Mouse (Mus musculus) thymus, postnatal 36 days (tissue): Measurements from ENCODE around the gene Ap1ar.
A peak's percentile ranks its signal among the peaks of the same experiment; 100 is the strongest.

Experiments
- DNase-seq, 2 experiments: peaks; one replicate each; pipeline ENCODE4 v3.0.0; 2022; ENCODE audit warnings: mixed read lengths in 2 of 2

The Ap1ar gene

DNA sequence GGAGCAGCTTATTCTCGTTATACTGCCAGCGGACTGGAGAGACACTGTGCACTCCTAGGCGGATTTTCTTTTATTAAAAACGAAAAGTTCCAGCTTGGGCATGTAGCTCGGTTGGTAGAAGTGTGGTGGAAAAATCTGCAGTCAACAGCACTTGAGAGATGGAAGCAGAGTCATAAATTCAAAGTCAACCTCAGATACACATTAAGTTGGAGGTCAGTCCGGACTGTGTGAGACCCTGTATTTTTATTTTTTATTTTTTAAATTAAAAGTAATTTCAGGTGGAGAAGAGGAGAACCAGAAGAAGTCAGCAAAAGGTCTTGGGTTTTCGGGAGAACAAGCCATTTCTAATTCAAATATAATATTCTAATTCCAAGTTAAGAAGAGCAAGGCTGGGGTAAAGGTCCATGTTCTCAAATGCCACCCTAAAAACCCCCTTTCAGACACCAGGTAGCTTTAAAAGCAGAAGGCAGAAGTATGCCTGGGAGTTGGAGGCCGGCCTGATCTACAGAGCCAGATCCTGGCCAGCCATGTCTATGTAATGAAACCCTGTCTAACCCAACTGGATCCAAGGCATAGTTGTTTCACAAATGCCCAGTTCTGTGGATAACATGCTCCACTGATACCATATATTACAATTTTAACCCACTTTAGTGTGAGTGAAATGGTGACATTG is 785 bp upstream of the Ap1ar start:
- DNase-seq = no peak

DNA sequence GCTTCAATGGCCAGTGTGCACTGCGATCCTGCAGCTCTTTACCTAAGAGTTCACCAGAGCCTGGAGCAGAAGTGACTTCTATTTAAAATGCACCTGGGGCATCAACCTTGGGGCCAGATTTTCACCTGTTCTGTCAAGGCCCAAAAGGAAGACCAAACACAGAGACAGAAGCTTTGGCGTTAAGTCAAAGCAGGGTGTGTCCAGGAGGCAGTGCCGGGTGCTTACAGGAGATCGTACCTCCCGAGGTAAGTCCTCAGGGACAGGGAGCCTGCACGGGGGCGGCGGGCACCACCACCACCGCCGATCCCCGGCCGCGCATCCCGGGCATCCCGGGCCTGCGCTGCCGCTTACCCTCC is 547 bp downstream of the Ap1ar start:
- DNase-seq = no peak

DNA sequence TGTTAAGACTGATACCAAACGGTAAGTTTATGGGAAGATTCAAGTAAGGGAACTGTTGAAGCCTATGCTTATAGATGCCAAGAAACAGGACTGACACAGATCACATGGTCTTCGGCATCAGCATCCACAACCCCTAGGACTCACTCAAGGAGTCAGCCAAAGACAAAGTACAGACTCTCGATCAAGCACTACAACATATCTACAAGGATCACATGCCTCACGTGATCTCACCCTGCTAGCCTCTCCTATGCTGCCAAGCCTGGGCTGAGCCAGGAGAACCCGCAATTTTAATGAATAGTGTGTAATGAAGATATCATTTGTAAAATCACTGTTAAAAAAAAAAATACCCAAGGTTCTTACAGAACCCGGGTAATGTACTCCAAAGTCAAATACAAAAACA is 1.7 kb downstream of the Ap1ar start:
- no peak for DNase-seq

DNA sequence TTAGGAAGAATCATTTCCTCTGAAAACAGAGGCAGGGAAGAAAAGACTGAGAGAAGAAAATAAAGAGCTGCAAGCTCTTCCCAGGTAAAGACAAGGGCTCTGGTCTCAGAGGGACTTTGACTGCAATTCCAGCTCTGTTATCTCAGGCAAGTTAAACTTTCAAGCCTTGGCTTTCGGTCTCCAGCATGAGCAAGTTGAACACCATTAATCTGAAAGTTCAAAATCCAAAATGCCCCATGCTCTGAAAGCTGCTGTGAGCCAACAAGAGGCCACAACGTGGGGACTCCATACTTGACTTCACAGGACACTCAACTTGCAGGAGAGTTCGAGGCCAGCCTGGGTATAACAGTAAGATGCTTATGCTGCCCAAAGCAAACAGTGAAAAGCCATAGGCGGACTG is 3.3 kb downstream of the Ap1ar start:
- no peak for DNase-seq

DNA sequence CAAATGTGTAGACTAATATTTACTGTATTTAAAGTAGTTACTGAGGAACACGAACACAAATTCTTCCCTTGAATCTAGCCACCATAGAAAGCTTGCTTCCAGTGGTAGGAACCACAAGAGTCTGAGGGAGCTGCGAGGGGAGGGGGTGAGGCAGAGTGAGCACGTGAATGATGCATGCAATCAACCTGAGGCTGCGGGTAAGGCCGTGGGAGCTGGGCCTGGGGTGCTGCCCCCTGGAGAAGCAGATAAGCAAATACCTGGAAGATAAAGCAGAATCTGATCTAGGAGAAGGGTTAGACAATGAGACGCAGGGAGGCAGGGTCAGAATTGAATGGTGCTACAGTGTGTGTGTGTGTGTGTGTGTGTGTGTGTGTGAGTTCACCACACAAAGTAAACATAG is 6.2 kb downstream of the Ap1ar start:
- no peak for DNase-seq

DNA sequence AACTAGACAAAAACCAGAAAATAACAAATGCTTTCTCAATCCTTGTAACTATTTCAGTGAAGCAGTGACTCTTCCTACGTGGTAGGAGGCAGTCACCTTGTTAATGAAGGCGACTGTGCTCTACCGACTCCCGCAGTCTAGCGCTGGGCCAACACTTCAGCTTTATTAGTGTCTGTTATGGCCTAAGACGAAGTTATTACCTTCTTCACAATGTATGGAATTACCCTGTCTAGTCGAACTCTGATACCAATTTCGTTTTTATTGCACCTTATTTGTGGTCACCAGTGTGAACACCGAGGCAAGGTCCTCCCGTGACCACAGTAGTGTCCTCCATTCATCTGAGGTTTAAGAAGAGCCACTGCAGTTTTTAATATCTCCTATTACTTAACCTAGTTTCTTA is 7.1 kb downstream of the Ap1ar start:
- no peak for DNase-seq

DNA sequence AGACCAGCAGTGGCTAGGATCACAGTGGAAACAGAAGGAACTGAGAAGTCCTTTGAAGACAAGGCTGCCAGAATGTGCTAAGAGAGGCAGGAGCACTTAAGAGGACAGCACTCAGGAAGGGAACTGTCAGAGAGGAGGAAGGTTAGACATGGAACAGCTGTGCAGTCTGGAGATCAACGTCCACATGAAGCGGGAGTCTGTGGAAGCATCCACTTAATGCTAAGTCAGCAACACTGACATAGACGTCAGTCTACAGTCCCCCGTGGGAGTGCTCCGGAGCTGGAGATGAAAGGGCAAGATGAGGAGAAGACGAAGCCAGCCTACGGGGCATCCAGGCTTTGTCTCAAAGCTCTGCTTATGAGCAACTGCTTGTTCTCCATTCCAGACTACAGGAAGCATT is 10.2 kb downstream of the Ap1ar start:
- DNase-seq = no peak

DNA sequence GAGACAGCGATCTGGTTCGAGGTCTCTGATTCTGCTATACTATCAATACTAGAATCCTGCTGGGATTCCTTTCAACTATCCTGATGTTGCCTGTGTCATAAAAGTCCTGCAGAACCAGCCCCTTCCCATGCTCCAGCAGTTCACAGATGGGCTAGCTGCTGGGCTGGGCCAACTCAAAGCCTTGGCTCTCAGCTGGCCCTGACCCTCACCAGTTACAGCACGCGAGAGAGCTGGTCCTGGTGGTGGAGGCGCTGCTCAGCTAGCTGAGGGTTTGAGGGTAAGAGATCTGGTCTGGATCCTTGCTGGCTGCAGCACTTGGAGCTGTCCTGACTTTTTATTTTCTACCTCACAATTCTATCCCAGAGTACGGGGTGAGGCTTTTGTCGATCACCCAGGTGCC is 10.8 kb downstream of the Ap1ar start:
- DNase-seq = no peak

DNA sequence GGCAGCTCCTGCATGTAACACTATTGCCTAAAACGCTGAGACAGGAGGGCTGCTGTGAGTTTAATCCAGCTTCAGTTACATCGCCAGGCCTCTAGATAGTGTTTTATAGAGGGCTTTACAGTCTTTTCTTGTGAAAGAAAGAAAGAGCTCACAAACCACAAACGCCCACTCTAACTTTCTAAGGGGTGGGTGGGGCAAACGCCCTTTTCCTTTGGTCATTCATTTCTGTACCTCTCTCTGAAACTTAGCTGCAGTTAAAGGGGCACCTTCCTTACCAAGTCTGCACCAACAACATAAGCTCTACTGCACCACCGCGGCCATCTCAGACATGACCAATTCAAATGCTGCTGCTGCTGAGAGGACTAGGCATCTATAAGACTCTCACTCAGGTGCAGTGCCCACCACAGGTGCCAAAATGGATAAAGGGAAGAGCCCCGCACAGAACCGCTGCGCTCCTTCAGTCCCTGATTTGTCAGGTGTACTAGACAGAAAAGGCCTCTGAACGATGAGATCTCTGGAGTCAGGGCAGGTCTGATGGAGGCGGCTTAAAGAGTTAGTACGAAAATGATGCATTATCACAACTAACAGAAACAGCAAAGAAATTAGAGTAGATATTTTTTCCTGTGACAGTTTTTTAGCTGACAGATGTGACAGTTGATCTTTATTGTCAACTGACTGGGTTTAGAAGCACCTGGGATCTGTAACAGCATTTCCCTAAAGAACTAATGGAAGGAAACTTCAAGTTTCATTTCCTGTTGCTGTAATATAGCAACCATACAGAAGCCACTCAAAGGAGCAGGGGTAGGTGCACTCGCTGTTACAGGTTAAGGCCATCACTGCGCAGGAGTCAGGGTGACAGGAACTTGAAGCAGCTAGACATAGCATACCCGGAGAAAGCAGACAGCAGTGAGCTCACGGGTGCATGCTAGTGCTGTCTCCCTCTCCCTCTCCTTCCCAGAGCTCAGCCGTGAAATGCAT is 13.1 kb downstream of the Ap1ar start:
- DNase-seq = peak; percentile 41 to 54

DNA sequence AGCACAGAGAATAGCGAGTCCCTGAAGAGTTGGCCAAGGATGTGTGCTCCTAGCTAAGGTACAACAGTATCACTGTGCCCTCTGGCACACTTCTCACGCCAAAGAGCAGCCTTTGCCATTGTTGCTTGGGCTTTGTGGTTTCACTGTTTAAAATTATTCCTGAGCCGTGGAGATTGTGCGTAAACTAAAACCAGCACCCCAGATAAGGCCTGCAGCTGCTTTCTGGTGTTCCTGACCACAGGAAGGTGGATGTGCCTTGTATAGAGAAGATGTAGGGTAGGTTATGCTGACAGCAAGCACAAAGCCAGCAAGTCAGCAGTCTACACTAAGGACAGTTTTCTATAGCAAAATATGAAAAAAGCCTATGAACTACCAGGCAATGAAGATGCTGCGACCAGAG is 16.1 kb downstream of the Ap1ar start:
- no peak for DNase-seq

DNA sequence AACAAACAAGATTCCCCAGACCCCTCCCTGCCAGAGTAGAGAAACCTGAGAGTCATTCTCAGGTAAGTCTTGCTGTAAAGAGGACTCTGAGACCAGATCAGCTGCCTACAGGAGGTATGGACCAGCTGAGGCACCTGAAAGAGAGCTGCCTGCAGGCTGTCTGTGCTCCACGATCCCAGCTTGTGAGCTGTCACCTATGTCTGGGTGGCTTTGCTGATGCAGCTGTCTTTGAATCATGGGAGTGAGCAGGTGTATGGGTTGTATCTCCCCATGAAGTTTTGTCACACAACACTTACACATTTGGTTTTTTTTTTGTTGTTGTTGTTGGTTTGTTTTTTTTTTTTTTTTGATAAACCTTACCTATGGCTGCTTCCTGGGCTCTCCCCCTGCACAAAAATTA is 16.9 kb downstream of the Ap1ar start:
- no peak for DNase-seq

DNA sequence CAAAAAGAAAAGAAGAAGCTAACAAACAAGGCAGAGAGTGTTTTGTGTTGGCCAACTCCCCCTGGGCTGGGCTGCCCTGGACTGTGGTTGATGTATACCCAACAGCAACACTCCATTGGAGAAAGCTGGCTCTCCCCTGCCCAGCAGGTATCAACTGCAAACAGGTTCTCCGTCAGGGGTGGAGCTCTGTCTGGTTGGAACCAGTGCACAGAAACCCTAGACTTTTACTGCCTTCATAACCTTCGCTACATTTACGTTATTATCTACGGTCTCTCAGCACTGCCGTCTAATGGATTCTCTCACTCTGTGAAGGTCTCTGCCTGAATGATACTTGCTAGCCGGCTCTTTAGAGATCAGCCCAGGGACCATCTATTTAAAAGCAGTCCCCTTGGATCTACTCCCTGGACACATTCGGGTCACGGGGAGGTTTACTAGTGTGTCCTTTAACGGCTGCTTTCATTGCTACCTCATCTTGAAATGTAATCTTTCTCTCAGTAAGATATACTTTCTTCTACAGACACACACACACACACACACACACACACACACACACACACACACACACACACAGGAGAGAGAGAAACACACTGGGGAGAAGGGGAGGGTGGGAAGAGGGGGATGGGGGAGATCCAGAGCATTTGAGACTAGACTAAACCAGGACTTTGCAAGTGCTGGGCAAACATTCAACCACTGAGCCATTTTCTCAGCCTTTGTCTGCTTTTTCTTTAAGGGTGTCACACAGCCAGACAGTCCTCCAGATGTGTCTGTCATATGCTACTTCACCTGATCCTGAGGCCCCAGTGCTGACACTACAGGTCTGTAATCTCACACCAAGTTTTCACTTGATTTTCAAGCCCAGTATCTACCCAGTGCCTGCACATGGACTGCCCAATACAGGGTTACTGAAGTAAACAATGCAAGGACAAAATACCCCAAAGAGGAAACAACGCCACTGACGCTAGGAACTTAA is 18.3 kb downstream of the Ap1ar start:
- DNase-seq = no peak

DNA sequence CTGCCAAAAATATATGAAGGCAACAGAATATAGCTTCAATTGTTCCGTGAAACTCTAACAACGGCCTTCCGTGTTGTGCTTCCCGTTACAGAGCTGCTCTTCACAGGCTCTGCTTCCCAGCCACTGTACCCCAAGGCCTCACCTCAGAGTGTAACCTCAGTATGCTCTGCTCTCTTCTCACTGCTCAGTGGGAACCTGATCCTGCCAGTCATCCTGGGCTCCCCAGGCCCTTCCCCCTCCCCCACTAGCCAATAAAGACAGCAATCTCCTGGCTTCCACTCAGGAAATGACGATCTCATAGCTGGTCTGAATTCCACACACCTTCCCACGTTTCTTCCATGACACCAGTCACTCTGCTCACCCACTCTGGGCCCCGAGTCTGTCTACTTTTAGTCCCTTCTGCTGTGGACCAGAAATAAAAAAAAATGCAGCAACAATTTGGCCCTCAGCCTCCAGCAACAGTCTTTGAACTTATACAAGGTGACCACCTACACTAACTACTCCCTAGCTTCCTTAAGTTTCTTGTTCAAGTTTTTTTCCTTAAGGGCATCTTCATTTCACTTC is 20.1 kb downstream of the Ap1ar start:
- no peak for DNase-seq

DNA sequence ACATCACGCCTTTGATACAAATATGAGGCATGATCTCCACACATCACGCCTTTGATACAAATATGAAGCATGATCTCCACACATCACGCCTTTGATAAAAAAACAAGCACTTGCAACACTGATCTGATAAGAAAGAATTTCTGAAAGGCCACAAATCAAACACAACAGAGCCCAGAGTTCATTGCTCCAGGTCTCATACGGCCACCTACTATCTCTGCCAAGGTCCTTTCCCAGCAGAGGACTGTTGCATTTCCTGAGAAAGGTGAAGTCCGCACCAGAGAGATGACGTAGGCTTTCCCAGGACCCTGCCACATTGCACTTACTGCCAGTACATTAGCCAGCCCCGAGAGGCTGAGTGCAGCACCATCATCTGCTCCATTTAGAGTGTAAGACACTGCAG is 28.2 kb downstream of the Ap1ar start:
- no peak for DNase-seq

DNA sequence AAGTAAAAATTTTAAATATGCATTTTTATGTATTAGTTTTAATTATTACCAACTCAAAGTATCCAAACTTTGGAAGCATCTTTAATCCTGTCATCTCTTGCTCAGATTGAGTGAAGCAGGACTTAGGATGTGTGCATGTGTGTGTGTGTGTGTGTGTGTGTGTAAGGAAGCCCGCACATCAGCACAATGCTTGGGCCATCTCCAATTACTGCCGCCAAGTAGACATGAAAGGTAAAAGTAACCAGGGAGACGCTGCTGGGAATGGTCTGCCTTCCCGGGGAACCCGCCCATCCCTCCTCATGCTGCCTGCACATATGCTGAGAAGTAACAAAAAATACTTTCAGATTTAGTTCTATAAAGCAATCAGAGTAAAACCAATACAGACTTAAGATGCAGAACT is 29.5 kb downstream of the Ap1ar start:
- no peak for DNase-seq

DNA sequence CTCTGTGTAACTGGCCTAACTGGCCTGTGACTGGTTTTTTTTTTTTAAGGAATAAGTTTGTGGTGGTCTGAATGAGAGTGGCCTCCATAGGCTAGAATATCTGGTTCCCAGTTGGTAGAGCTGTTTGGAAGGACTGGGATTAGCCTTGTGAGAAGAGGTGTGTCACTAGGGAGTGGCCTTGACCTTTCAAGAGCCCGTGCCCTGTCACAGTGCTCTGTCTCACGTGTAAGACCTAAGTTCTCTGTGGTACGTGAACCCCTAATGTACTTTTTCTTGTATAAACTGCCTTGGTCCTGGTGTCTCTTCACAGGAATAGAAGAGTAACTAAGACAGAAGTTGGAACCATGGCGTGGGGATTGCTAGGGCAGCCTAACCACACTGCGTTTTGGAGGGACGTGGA is 31.3 kb downstream of the Ap1ar start:
- no peak for DNase-seq

DNA sequence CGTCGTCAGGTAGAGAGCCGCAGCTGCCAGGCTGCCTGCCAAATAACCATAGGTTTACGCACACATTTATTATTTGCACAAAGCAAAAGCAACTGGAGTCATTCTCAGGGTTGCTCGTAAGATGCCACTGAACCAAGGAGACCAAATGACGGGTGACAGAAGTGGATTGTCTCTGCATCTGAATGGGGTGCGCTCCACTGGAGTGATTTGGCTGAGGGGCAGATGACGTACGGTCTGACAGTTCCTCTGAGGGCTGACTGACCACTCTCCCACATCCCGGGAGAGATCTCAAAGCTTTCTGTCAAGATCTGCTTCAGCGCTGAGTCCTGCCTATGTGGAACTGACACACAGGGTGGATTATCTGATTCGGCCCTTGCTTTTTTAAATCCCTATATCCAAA is 32.3 kb downstream of the Ap1ar start:
- DNase-seq = no peak

DNA sequence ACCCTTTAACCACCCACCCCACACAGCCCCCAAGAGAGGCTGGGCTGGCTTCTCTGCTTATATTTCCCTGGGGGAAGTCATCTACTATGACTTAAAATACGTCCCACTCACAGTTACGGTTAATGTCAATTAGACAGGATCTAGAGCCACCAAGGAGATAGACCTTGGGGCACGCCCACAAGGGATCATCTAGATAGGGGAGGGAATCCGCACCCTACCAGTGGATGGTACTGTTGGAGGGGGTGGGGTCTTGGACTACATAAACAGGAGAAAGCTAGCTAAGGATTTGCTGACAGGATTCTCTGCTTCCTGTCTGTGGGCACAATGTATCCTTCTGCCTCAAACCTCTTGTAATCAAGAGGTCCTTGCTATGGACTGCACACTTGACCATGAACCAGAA is 32.9 kb downstream of the Ap1ar start:
- no peak for DNase-seq

DNA sequence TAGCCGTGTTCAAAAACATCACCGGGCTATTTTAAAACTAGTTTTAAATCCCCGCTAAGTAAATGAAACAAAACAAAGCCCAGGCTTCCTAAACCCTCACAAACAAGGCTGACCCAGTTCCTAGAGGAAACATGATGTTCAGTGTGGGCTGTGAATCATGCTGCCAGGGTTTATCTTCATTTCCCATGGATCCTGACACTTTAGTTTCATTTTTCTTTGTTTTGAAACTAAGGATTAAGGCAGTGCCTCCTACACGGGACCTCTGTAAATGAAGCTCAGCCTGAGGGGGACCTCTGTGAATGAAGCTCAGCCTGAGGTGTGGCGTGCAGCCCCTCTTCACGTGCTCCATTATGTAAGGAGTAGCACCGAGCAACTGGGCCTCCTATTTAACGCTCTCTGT is 34.5 kb downstream of the Ap1ar start:
- DNase-seq = no peak

DNA sequence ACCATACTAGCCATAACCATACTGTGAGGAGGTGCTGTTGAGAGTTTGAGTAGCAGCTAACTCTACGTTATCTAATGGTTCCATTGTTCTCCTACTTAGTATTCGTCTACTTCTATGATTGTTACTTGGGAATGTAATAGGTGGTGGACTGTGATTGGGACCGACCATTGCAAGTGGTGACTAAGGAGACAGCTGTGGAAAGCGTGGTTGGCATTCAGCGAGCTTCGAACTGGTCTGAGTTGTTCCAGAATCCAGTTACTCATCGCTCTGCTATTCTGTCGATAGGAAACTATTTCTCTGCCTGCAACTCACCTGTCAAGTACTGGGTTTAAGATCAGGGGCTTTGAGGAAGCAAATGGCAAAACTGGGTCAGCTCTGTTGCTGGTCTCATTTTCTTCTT is 36.2 kb downstream of the Ap1ar start:
- DNase-seq = no peak

DNA sequence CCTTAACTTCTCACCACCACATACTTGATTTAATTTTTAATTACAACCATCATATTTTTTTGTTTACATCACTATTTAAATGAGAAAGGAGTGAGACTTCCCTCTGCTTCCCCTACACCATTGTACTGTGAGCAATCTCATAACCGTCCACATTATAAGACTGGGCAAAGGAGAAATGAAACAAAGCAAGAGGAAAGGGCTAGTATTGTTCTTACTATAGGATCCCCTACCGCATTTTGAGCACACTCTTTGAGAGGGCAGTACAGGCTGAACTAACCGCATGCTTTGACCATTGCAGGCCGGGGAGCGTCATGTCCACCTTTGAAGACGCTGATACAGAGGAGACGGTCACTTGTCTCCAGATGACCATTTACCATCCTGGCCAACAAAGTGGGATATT is 41.1 kb downstream of the Ap1ar start:
- DNase-seq = no peak

DNA sequence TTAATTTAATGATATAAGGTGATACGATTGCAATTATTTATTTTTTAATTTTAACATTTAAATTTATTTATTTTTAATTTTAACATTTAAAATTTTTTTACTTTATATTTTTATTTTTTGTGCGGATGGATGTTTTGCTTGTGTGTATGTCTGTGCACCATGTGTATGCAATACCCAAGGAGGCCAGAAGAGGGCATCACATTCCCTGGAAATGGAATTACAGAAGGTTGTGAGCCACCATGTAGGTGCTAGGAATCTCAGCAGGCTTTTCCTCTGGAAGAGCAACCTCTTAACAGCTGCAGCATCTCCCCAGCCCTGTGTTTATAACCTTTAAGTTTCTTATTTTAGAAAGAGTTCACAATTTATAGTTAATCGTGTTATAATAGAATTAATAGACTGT is 41.6 kb downstream of the Ap1ar start:
- DNase-seq = no peak

DNA sequence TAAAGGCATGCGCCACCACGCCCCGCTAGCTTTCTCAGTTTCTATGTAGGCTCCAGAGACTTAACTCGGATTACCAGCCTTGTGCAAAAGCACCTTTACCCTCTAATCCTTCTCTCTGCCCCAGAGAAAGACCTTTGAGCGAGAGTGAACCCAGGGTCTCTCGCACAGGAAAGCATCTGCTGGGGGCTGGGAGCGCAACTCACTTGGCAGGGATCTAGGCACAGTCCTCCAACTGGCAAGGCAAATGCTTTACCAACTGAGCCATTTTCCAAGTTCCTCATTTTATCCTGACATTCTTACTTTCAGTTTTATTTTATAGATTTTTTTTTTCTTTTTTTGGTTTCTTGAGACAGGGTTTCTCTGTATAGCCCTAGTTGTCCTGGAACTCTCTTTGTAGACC is 44.3 kb downstream of the Ap1ar start:
- DNase-seq = no peak
